Comparison of ENCODE assay signal across 21 mouse cellular contexts in genomic region chr8:86425382-86425781, GRCm38 (mm10).
A peak's percentile ranks its signal among the peaks of the same experiment; 100 is the strongest.
DNase-seq lines count a peak whose midpoint lies in the region; ATAC-seq and TF ChIP-seq lines count a peak whose summit lies in the region.
"Had no signal": no experiment of that assay in that cellular context is flagged by ENCODE, and none has a peak within 500 bp of the region (broad histone marks: within the 10 kb centered on the region; RNA-seq: fewer than 3 reads in every experiment).

No protein-coding gene starts in this region.

- TF ChIP-seq CTCF in kidney, postnatal 0 days (IDR thresholded peaks at IDR 0.05; ENCODE audit: low read depth): no peak

- 84% methylated on average over 3 of the region's 3 CpGs for WGBS in kidney, postnatal 0 days
- WGBS in midbrain, embryonic 11.5 days: 90% methylated on average over 3 of the region's 3 CpGs
- WGBS in midbrain, embryonic 13.5 days: 91% methylated on average over 3 of the region's 3 CpGs

- H3K27ac ChIP-seq in kidney, postnatal 0 days: no peak overlapping the region
- H3K27ac ChIP-seq in midbrain, embryonic 11.5 days (ENCODE audit: low read depth, low read length): no peak overlapping the region
- H3K27ac ChIP-seq in midbrain, embryonic 13.5 days: no peak overlapping the region
- H3K27ac ChIP-seq: forebrain, embryonic 10.5 days; heart, embryonic 13.5 days; hindbrain, embryonic 12.5 days; left cerebral cortex, adult 2 months; midbrain, embryonic 12.5 days had no signal

- H3K27me3 ChIP-seq in kidney, postnatal 0 days (ENCODE audit: insufficient read depth, low read length): no peaks in the 10 kb centered on the region
- no peaks in the 10 kb centered on the region for H3K27me3 ChIP-seq in midbrain, embryonic 11.5 days (ENCODE audit: control insufficient read depth, insufficient read depth, low read length)
- H3K27me3 ChIP-seq in midbrain, embryonic 13.5 days: no peaks in the 10 kb centered on the region
- no peaks in the 10 kb centered on the region for H3K27me3 ChIP-seq in myocyte (ENCODE audit: control insufficient read depth, insufficient read depth, insufficient read length)
- H3K27me3 ChIP-seq: heart, embryonic 13.5 days; hindbrain, embryonic 12.5 days; midbrain, embryonic 12.5 days had no signal

- TF ChIP-seq POLR2A in myocyte (IDR thresholded peaks at IDR 0.05; ENCODE audit: insufficient read length, low read depth): no peak

- no peaks in the 10 kb centered on the region for H3K9me3 ChIP-seq in kidney, postnatal 0 days (replicated peaks; ENCODE audit: low read length)
- no peaks in the 10 kb centered on the region for H3K9me3 ChIP-seq in midbrain, embryonic 11.5 days (ENCODE audit: control insufficient read depth, low read length)
- no peaks in the 10 kb centered on the region for H3K9me3 ChIP-seq in midbrain, embryonic 13.5 days
- H3K9me3 ChIP-seq: forebrain, embryonic 10.5 days; hindbrain, embryonic 12.5 days; midbrain, embryonic 12.5 days had no signal

- no peaks in the 10 kb centered on the region for H3K36me3 ChIP-seq in kidney, postnatal 0 days (ENCODE audit: insufficient read depth, low read length)
- no peaks in the 10 kb centered on the region for H3K36me3 ChIP-seq in midbrain, embryonic 11.5 days (ENCODE audit: control insufficient read depth, insufficient read depth, low read length)
- no peaks in the 10 kb centered on the region for H3K36me3 ChIP-seq in midbrain, embryonic 13.5 days
- no peaks in the 10 kb centered on the region for H3K36me3 ChIP-seq in myocyte (ENCODE audit: control insufficient read depth, insufficient read depth)
- H3K36me3 ChIP-seq: forebrain, embryonic 10.5 days; heart, embryonic 13.5 days; hindbrain, embryonic 12.5 days; midbrain, embryonic 12.5 days had no signal

- no peak overlapping the region for H3ac ChIP-seq in myocyte (ENCODE audit: control insufficient read depth, insufficient read length)

- ATAC-seq in kidney, postnatal 0 days (replicated peaks; ENCODE audit: low FRiP score, low read depth): no peak
- ATAC-seq in midbrain, embryonic 11.5 days (ENCODE audit: low FRiP score): no peak
- no peak for ATAC-seq in midbrain, embryonic 13.5 days
- ATAC-seq: lung, postnatal 0 days had no signal

- no peaks in the 10 kb centered on the region for H3K4me1 ChIP-seq in kidney, postnatal 0 days (replicated peaks; ENCODE audit: insufficient read depth, low read length)
- H3K4me1 ChIP-seq in midbrain, embryonic 11.5 days (ENCODE audit: control insufficient read depth, insufficient read depth, low read length): no peaks in the 10 kb centered on the region
- H3K4me1 ChIP-seq in midbrain, embryonic 13.5 days (replicated peaks): peaks cover 21% of the 10 kb centered on the region
- H3K4me1 ChIP-seq: heart, embryonic 13.5 days had no signal

- H3K4me2 ChIP-seq in kidney, postnatal 0 days (ENCODE audit: low read length): no peak overlapping the region
- no peak overlapping the region for H3K4me2 ChIP-seq in midbrain, embryonic 11.5 days
- H3K4me2 ChIP-seq in midbrain, embryonic 13.5 days (replicated peaks): no peak overlapping the region
- H3K4me2 ChIP-seq in myocyte (ENCODE audit: low read depth): no peak overlapping the region
- H3K4me2 ChIP-seq: heart, embryonic 13.5 days; hindbrain, embryonic 12.5 days; midbrain, embryonic 12.5 days had no signal

- no peak overlapping the region for H3K4me3 ChIP-seq in kidney, postnatal 0 days (replicated peaks; ENCODE audit: low read depth, low read length)
- no peak overlapping the region for H3K4me3 ChIP-seq in midbrain, embryonic 11.5 days (ENCODE audit: low read depth, low read length)
- no peak overlapping the region for H3K4me3 ChIP-seq in midbrain, embryonic 13.5 days (replicated peaks)
- no peak overlapping the region for H3K4me3 ChIP-seq in myocyte
- H3K4me3 ChIP-seq: forebrain, embryonic 10.5 days; heart, embryonic 13.5 days; hindbrain, embryonic 12.5 days; left cerebral cortex, adult 2 months; midbrain, embryonic 12.5 days had no signal

- H3K9ac ChIP-seq in kidney, postnatal 0 days (ENCODE audit: low read depth, low read length): no peak overlapping the region
- H3K9ac ChIP-seq in midbrain, embryonic 11.5 days (ENCODE audit: low read length): no peak overlapping the region
- H3K9ac ChIP-seq in midbrain, embryonic 13.5 days (replicated peaks): no peak overlapping the region
- H3K9ac ChIP-seq: heart, embryonic 13.5 days; hindbrain, embryonic 12.5 days; midbrain, embryonic 12.5 days had no signal

- no peaks in the 10 kb centered on the region for H3K79me2 ChIP-seq in myocyte (ENCODE audit: control insufficient read depth, insufficient read depth)

- DNase-seq in kidney, postnatal 0 days (ENCODE audit: low spot score): peak; percentile 50
- DNase-seq in kidney, postnatal 36 days: no peak
- DNase-seq in midbrain, embryonic 11.5 days (ENCODE audit: low spot score, missing footprints): peak; percentile 69
- peak; percentile 41 for DNase-seq in ZHBTc4 (ENCODE audit: low read depth, low spot score)
- no peak for DNase-seq in frontal cortex, postnatal 14 days (ENCODE audit: low spot score in 2 of 2)
- DNase-seq in testis, postnatal 14 days (ENCODE audit: low spot score): no peak
- DNase-seq: adrenal gland, adult 2 months; B cell, adult 2 months; gastrocnemius, postnatal 10 days; heart, adult 18-20 months; heart, postnatal 14 days; kidney, adult 11 months; layer of hippocampus, adult 9-11 months had no signal

TF ChIP-seq in myocyte, 11 proteins besides CTCF, POLR2A, EP300 and RAD21:
- TF ChIP-seq USF1 (IDR thresholded peaks at IDR 0.05; ENCODE audit: low read depth) (no peak), REST (IDR thresholded peaks at IDR 0.05; ENCODE audit: insufficient read depth, insufficient read length) (peak; percentile 96), SRF (IDR thresholded peaks at IDR 0.05; ENCODE audit: control insufficient read depth, insufficient read length, low read depth) (no peak), TCF12 (IDR thresholded peaks at IDR 0.05; ENCODE audit: insufficient read depth, poor library complexity, severe bottlenecking) (no peak), E2F4 (IDR thresholded peaks at IDR 0.05; ENCODE audit: insufficient read depth) (no peak)

Comparison
In these comparisons a context has a peak if more than half of its experiments do, and no peak if none do; other contexts are left out.
1. DNase-seq: peak in kidney, postnatal 0 days (single experiment), midbrain, embryonic 11.5 days (single experiment) and ZHBTc4 (single experiment); none in kidney, postnatal 36 days (0 of 2), frontal cortex, postnatal 14 days (0 of 2) and testis, postnatal 14 days (single experiment).